Mouse (Mus musculus) skeletal muscle tissue, adult 2 months (tissue): Measurements from ENCODE around the gene Pdcd1lg2.

Source experiments
- DNase-seq: peaks from one replicate; pipeline ENCODE4 v3.0.0-alpha.2; 2012; ENCODE audit warnings: low read depth, low spot score

The Pdcd1lg2 gene

GRCm38 (mm10) chr19:29410619-29411018, at the start of gene Pdcd1lg2:
Gene Pdcd1lg2, plus strand, starts transcription at chr19:29410919.
- no peak for DNase-seq

- peak; percentile 93 for DNase-seq
Observed at GRCm38 (mm10) chr19:29361468-29362130, 49.1 kb upstream of the Pdcd1lg2 start.

GRCm38 (mm10) chr19:29362173-29362930, 48.4 kb upstream of the Pdcd1lg2 start:
- no peak for DNase-seq

GRCm38 (mm10) chr19:29363557-29363956, 47.2 kb upstream of the Pdcd1lg2 start:
- DNase-seq: no peak

GRCm38 (mm10) chr19:29364076-29364475, 46.6 kb upstream of the Pdcd1lg2 start:
- no peak for DNase-seq

- no peak for DNase-seq
Observed at GRCm38 (mm10) chr19:29365105-29365504, 45.6 kb upstream of the Pdcd1lg2 start.

GRCm38 (mm10) chr19:29366226-29366968, 44.3 kb upstream of the Pdcd1lg2 start:
- no peak for DNase-seq

GRCm38 (mm10) chr19:29366969-29367622, 43.6 kb upstream of the Pdcd1lg2 start, which contains the start of the genes Plgrkt and Cd274:
Gene Plgrkt, minus strand, starts transcription at chr19:29367390.
Gene Cd274, plus strand, starts transcription at chr19:29367455.
- peak; percentile 68 for DNase-seq

- DNase-seq: no peak
Observed at GRCm38 (mm10) chr19:29368041-29368440, 42.7 kb upstream of the Pdcd1lg2 start.

GRCm38 (mm10) chr19:29368671-29369309, 41.9 kb upstream of the Pdcd1lg2 start:
- DNase-seq: no peak

GRCm38 (mm10) chr19:29370112-29370511, 40.6 kb upstream of the Pdcd1lg2 start:
- peak; percentile 40 for DNase-seq

GRCm38 (mm10) chr19:29370545-29371283, 40.0 kb upstream of the Pdcd1lg2 start:
- DNase-seq: no peak

GRCm38 (mm10) chr19:29371284-29372081, 39.2 kb upstream of the Pdcd1lg2 start:
- no peak for DNase-seq

- DNase-seq: no peak
Observed at GRCm38 (mm10) chr19:29372138-29372537, 38.6 kb upstream of the Pdcd1lg2 start.

GRCm38 (mm10) chr19:29372621-29373020, 38.1 kb upstream of the Pdcd1lg2 start:
- DNase-seq: no peak

GRCm38 (mm10) chr19:29373438-29373837, 37.3 kb upstream of the Pdcd1lg2 start:
- no peak for DNase-seq

- DNase-seq: no peak
Observed at GRCm38 (mm10) chr19:29374947-29375346, 35.8 kb upstream of the Pdcd1lg2 start.

GRCm38 (mm10) chr19:29376382-29376781, 34.3 kb upstream of the Pdcd1lg2 start:
- DNase-seq: no peak

- no peak for DNase-seq
Observed at GRCm38 (mm10) chr19:29379839-29380603, 30.7 kb upstream of the Pdcd1lg2 start.
